Mouse (Mus musculus): ENCODE data around the gene Gm21876. TPM values are rescaled to one million over a fixed set of nuclear protein-coding genes. Genes with fewer than 3 reads are reported as not detected.
"Not testable (repeated sequence)": the region's sequence is repeated elsewhere in the genome, so short reads cannot be mapped to it uniquely, and the experiment has no call there.

The Gm21876 gene
- total RNA-seq (2021), result not detected
- long read RNA-seq, experiment 1, result 0 reads
- long read RNA-seq, experiment 2, result 0 reads

DNA sequence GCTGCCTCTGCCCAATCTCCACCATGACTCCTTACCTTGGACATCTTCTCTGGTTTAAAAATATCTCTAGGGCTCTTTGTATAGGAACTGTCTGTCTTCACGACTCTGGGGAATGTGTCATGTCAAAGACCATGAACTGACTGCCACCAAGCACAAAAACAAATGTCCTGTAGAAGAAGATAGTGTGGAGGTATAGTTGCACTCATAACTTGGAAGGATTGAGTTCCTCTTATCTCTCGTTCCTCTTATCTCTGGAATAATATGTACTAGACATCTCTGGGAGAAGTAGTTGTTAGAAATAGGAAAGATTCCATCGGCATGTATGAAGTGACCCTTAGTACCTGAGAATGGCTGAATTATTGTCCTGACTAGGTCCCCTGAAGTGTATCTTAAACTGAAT is at the start of gene Gm21876:
Gene Gm21876 (minus strand): TSS at position 101 of the 400 bp plus-strand sequence.
- DNase-seq, result no peak
- intact Hi-C loops (cut with DNase I), result no loop called here

DNA sequence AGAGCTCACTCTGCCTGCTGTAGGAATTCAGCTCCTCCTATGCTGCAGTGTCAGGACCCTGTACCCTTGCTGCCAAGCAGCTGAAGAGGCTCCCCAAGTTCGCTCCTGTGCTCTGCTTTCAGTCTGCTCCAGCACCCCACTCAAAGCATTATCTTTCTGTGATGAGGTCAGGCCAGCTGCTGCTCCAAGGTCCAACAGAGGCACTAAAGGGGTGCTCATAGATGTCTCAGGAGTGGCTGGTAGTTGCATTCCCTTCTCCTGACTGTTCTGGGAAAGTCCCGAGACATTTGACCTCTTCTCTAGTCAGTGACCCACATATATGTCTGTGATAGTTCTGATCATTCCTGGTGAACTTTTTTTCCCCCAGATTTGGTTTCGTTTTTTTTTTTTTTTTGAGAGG is 45.0 kb upstream of the Gm21876 start:
- DNase-seq, result no peak

DNA sequence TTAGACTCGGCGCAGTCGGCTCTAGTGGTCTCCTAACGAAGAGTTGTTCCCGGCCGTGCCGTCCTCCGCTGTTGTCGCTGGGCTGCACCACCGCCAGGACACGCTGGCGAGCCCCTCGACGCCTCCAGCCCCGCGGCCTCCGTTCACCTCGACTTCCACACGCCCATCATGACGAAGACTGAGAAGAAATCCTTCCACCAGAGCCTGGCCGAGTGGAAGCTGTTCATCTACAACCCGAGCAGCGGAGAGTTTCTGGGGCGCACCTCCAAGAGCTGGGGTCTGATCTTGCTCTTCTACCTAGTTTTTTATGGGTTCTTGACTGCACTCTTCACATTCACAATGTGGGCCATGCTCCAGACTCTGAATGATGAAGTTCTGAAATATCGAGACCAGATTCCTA is 28.8 kb downstream of the Gm21876 start:
- DNase-seq; intact Hi-C loops (cut with DNase I): not testable (repeated sequence)

More for the DNA sequence above, 45.0 kb upstream of the Gm21876 start:
- intact Hi-C loops (cut with DNase I), result no loop called here

Other genes starting within 250 kb of the Gm21876 start
- 1 to 10 TPM; 3.5 to 4.0 TPM for gene Cfp, start 244.1 kb downstream of the Gm21876 start, total RNA-seq (2021)
- 1 to 10 TPM; 6.6 to 7.8 TPM for gene Elk1, start 225.0 kb downstream of the Gm21876 start, total RNA-seq (2021)
- 10 to 100 TPM; 22.7 to 26.3 TPM for gene Uxt, start 213.6 kb downstream of the Gm21876 start, total RNA-seq (2021)
- gene Zfp182, start 113.3 kb downstream of the Gm21876 start, total RNA-seq (2021), result 1 to 10 TPM; 1.6 to 1.7 TPM
- not detected for gene Spaca5, start 107.2 kb downstream of the Gm21876 start, total RNA-seq (2021)
- under 1 TPM; 0.15 TPM for gene Zfp300, start 86.1 kb downstream of the Gm21876 start, total RNA-seq (2021)
- gene Ssxa1, start 59.8 kb downstream of the Gm21876 start, total RNA-seq (2021), result not detected